Mouse (Mus musculus) bone marrow macrophage, adult 2 months (primary cell): ENCODE results near the gene Nxpe4. TPM values are rescaled to one million over a fixed set of nuclear protein-coding genes. Genes with fewer than 3 reads are reported as not detected.

Experiments used
- H3K27ac ChIP-seq: 2 replicates; pipeline ENCODE4 v1.5.1; 2012; ENCODE audit warnings: low read depth, low read length; ENCODE audit not compliant: insufficient read depth
- H3K4me1 ChIP-seq: 2 replicates; pipeline ENCODE4 v1.6.1; 2012; ENCODE audit warnings: low read length; ENCODE audit not compliant: control insufficient read depth, insufficient read depth
- H3K4me3 ChIP-seq: 2 replicates; pipeline ENCODE4 v1.5.1; 2012; ENCODE audit warnings: mild to moderate bottlenecking, low read length, moderate library complexity; ENCODE audit not compliant: insufficient read depth
- CTCF ChIP-seq: IDR thresholded peaks from 2 replicates; pipeline ENCODE4 v1.5.1; 2012; ENCODE audit warnings: low read depth, mild to moderate bottlenecking, low read length, moderate library complexity
- POLR2A ChIP-seq: IDR thresholded peaks from 2 replicates; pipeline ENCODE4 v1.6.1; 2012; ENCODE audit warnings: mild to moderate bottlenecking, low read depth, low read length, borderline replicate concordance
- polyA plus RNA-seq: library from polyadenylated mRNA; stranded (reverse); fragments of >200 nt; gene quantifications from 2 replicates; pipeline ENCODE4 v1.2.4, GENCODE M21; 2012; ENCODE audit not compliant: missing spikeins, insufficient read depth, insufficient read length

Nxpe4 gene
- polyA plus RNA-seq, 1 experiment: 13.2 TPM

- TF ChIP-seq CTCF (no peak), POLR2A (no peak)
- Histone ChIP-seq H3K4me1 (peaks cover 2% of the 10 kb centered on the region; the same call in 1 of the 2 replicates), H3K4me3 (no peak overlapping the region), H3K27ac (no peak overlapping the region)
Measured at GRCm38 (mm10) chr9:48345866-48346265, 184.0 kb downstream of the Nxpe4 start.

- no peak within 1 kb of the TSS for H3K4me3 ChIP-seq
- no peak within 1 kb of the TSS for H3K27ac ChIP-seq
- H3K4me1 ChIP-seq: peaks cover 16% of the 10 kb centered on the region
- no peak for TF ChIP-seq POLR2A
- TF ChIP-seq CTCF: no peak
Measured at GRCm38 (mm10) chr9:48353148-48353698, 191.4 kb downstream of the Nxpe4 start, which contains the start of gene Nxpe2. TSS of gene Nxpe2 (minus strand) at chr9:48353454.

- no peak overlapping the region for H3K27ac ChIP-seq
- no peak overlapping the region for H3K4me3 ChIP-seq
- no peak for TF ChIP-seq POLR2A
- TF ChIP-seq CTCF: no peak
- H3K4me1 ChIP-seq: peaks cover 16% of the 10 kb centered on the region
Measured at GRCm38 (mm10) chr9:48354122-48354521, 192.3 kb downstream of the Nxpe4 start.

- H3K4me1 ChIP-seq: peaks cover 16% of the 10 kb centered on the region
- TF ChIP-seq POLR2A (no peak), CTCF (peak; percentile 65; the same call in 1 of the 2 replicates)
- H3K27ac ChIP-seq: no peak overlapping the region
- H3K4me3 ChIP-seq: no peak overlapping the region
Measured at GRCm38 (mm10) chr9:48354793-48355192, 193.0 kb downstream of the Nxpe4 start.

- no peak overlapping the region for H3K4me3 ChIP-seq
- peaks cover 16% of the 10 kb centered on the region for H3K4me1 ChIP-seq
- H3K27ac ChIP-seq: no peak overlapping the region
- TF ChIP-seq CTCF: no peak
- no peak for TF ChIP-seq POLR2A
Measured at GRCm38 (mm10) chr9:48357097-48357496, 195.3 kb downstream of the Nxpe4 start.

- Histone ChIP-seq H3K4me1 (peaks cover 16% of the 10 kb centered on the region), H3K4me3 (no peak overlapping the region), H3K27ac (no peak overlapping the region)
- TF ChIP-seq POLR2A: no peak
Measured at GRCm38 (mm10) chr9:48360826-48361225, 199.0 kb downstream of the Nxpe4 start.

GRCm38 (mm10) chr9:48361815-48362631 lies 200.2 kb downstream of the Nxpe4 start:
- Histone ChIP-seq H3K27ac (no peak overlapping the region), H3K4me3 (no peak overlapping the region), H3K4me1 (peaks cover 13% of the 10 kb centered on the region)
- TF ChIP-seq POLR2A: no peak
- no peak for TF ChIP-seq CTCF

- TF ChIP-seq POLR2A (no peak), CTCF (no peak)
- no peak overlapping the region for H3K27ac ChIP-seq
- no peak overlapping the region for H3K4me3 ChIP-seq
- peaks cover 7% of the 10 kb centered on the region; the same call in 1 of the 2 replicates for H3K4me1 ChIP-seq
Measured at GRCm38 (mm10) chr9:48362743-48363142, 200.9 kb downstream of the Nxpe4 start.

GRCm38 (mm10) chr9:48373232-48373878 lies 211.5 kb downstream of the Nxpe4 start:
- Histone ChIP-seq H3K4me3 (no peak overlapping the region), H3K27ac (no peak overlapping the region), H3K4me1 (peaks cover 4% of the 10 kb centered on the region)
- no peak for TF ChIP-seq CTCF
- no peak for TF ChIP-seq POLR2A

GRCm38 (mm10) chr9:48374357-48374756 lies 212.5 kb downstream of the Nxpe4 start:
- Histone ChIP-seq H3K4me1 (peaks cover 4% of the 10 kb centered on the region), H3K4me3 (no peak overlapping the region), H3K27ac (no peak overlapping the region)
- no peak for TF ChIP-seq CTCF
- TF ChIP-seq POLR2A: no peak
